Mouse (Mus musculus): Measurements from ENCODE around the gene Hspa4. TPM values are rescaled to one million over a fixed set of nuclear protein-coding genes. Genes with fewer than 3 reads are reported as not detected.

The Hspa4 gene
- polyA plus RNA-seq, 1 experiment from 2014 or later = 190 TPM

- DNase-seq (ENCODE audit: low read depth, low spot score) = no peak
- in situ Hi-C loops (cut with MboI; ENCODE audit: low pct_unique_long_range_greater_than_20kb) = no loop called here
- peak; percentile 75 for ATAC-seq
- no peaks in the 10 kb centered on the region for H3K27me3 ChIP-seq
- POLR2A ChIA-PET = interaction anchor here (0.7 to 1.5 kb wide), 3 partner anchors 8 to 44 kb away, joined by 3 read pairs; partner anchors contain the start of gene Zcchc10
- no peak for TF ChIP-seq CTCF (IDR thresholded peaks at IDR 0.05)
- CTCF ChIA-PET = interaction anchor here (1.0 to 2.3 kb wide), 3 partner anchors 8 to 17 kb away, joined by 3 to 5 read pairs (median 4); partner anchors contain the start of gene Zcchc10
These were observed 8.1 kb upstream of the Hspa4 start for GRCm38 (mm10) chr11:53308251-53308864.

DNA sequence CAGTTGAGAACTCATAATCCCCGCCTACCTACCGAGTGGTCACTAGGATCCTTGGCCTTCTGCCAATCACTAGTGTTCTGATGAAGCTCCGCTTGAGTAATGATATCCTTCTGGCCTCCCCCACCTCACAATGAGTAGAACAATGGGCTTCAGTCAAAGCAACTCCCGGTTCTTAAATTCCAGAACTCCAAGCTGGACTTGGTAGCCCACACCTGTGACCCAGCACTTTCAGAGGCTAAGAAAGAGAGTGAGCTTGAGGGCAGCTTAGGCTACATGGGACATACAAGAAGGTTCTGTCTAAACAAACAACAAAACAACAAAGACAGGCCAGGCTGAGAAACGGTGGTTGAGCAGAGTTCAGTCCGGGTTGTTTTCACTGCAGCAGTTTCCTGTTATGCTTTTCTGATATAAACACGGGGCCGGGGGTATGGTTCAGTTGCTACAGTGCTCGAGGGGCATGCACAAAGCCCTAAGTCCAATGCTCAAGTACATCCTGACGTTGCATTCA, 7.4 kb upstream of the Hspa4 start:
- POLR2A ChIA-PET = interaction anchor here (0.7 to 1.5 kb wide), 2 partner anchors 9 to 45 kb away, joined by 3 read pairs; no protein-coding TSS in a partner anchor
- in situ Hi-C loops (cut with MboI; ENCODE audit: low pct_unique_long_range_greater_than_20kb) = no loop called here
- no peaks in the 10 kb centered on the region for H3K27me3 ChIP-seq
- no peak for TF ChIP-seq CTCF (IDR thresholded peaks at IDR 0.05)
- no peak for ATAC-seq
- no peak for DNase-seq (ENCODE audit: low read depth, low spot score)
- CTCF ChIA-PET = interaction anchor here (1.0 to 2.3 kb wide), 3 partner anchors 9 to 17 kb away, joined by 3 to 5 read pairs (median 4); partner anchors contain the start of gene Zcchc10

DNA sequence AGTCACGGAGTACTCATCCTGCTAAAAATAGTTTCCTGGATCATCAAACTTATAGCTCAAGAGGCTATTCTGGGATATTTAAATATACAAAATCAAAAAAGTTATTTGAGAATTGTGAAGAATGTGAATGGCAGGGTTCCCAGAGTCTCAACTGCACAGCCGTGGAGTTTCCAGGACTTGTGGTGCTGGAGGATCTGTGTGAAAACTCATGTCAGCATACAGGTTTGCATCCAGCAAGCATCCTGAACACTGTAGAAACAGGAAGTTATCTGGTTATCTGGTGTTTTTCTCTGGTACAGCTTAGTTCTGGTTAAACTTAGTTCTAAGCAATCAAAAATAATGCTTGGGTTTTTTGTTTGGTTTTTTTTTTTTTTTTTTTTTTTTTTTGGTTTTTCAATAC, 6.7 kb upstream of the Hspa4 start:
- no peak for TF ChIP-seq CTCF (IDR thresholded peaks at IDR 0.05)
- ChIA-PET CTCF (interaction anchor here (1.3 to 2.3 kb wide), 2 partner anchors 10 to 18 kb away, joined by 4 to 5 read pairs; partner anchors contain the start of gene Zcchc10), POLR2A (interaction anchor here (0.7 kb wide), 1 partner anchor 117 kb away, joined by 3 read pairs; no protein-coding TSS in a partner anchor)
- DNase-seq (ENCODE audit: low read depth, low spot score) (no peak), ATAC-seq (no peak)
- no peaks in the 10 kb centered on the region for H3K27me3 ChIP-seq
- in situ Hi-C loops (cut with MboI; ENCODE audit: low pct_unique_long_range_greater_than_20kb) = no loop called here

DNA sequence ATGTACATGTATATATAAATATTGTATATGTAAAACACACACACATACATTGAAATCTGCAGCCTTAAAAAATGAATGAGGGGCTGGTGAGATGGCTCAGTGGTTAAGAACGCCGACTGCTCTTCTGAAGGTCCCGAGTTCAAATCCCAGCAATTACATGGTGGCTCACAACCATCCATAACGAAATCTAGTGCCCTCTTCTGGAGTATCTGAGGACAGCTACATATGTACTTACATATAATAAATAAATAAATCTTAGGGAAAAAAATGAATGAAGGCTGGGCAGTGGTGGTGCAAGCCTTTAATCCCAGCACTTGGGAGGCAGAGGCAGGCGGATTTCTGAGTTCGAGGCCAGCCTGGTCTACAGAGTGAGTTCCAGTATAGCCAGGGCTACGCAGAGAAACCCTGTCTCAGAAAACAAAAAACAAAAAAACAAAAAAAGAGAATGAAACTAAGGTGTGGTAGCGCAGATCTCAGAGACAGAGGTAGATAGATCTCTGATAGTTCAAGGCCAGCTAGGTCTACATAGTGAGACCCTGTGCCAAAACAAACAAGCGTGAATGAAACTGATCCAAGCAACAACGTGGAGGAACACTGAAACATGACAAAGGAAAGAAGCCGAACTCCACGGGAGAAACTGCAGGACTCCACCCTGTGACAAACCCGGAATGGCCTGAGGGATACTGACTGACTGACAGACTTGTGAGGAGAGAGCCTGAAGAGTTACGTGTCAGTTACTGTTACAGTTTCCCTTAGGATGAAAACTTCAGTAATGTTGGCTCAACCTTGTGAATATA, 4.0 kb upstream of the Hspa4 start:
- no peaks in the 10 kb centered on the region for H3K27me3 ChIP-seq
- in situ Hi-C loops (cut with MboI; ENCODE audit: low pct_unique_long_range_greater_than_20kb) = loop anchor here (5.0 kb wide), 1 partner anchor 48 kb away; the partner anchor contains the start of gene Aff4
- CTCF ChIA-PET = interaction anchor here (1.4 kb wide), 1 partner anchor 10 kb away, joined by 3 read pairs; no protein-coding TSS in a partner anchor
- DNase-seq (ENCODE audit: low read depth, low spot score) = no peak
- peak; percentile 29 for TF ChIP-seq CTCF (IDR thresholded peaks at IDR 0.05)
- no peak for ATAC-seq
- POLR2A ChIA-PET = no interaction called here

DNA sequence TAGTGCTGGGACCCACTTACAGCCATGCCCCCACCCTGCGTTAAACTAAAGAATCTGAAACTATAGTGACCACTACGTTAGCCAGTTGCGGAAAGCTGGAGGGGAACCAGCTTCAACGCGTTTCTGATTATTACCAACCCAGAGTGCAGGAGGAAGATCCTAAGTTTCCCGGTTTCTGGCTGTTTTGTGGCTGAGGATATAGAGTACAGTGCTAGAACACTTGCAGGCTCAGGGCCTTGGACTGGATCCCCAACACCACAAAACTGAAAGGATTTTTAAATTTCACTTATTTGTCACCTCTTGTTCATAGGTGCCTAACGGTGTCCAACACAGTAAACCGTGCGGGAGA, 884 bp upstream of the Hspa4 start:
- no peaks in the 10 kb centered on the region for H3K27me3 ChIP-seq
- ATAC-seq (no peak), DNase-seq (ENCODE audit: low read depth, low spot score) (no peak)
- ChIA-PET CTCF (interaction anchor here (1.0 to 1.4 kb wide), 2 partner anchors 13 to 53 kb away, joined by 3 to 4 read pairs; no protein-coding TSS in a partner anchor), POLR2A (interaction anchor here (0.8 to 1.6 kb wide), 2 partner anchors 24 to 59 kb away, joined by 3 to 4 read pairs; partner anchors contain the start of gene Zcchc10)
- no peak for TF ChIP-seq CTCF (IDR thresholded peaks at IDR 0.05)
- in situ Hi-C loops (cut with MboI; ENCODE audit: low pct_unique_long_range_greater_than_20kb) = loop anchor here (5.0 kb wide), 1 partner anchor 51 kb away; the partner anchor contains the start of gene Aff4

DNA sequence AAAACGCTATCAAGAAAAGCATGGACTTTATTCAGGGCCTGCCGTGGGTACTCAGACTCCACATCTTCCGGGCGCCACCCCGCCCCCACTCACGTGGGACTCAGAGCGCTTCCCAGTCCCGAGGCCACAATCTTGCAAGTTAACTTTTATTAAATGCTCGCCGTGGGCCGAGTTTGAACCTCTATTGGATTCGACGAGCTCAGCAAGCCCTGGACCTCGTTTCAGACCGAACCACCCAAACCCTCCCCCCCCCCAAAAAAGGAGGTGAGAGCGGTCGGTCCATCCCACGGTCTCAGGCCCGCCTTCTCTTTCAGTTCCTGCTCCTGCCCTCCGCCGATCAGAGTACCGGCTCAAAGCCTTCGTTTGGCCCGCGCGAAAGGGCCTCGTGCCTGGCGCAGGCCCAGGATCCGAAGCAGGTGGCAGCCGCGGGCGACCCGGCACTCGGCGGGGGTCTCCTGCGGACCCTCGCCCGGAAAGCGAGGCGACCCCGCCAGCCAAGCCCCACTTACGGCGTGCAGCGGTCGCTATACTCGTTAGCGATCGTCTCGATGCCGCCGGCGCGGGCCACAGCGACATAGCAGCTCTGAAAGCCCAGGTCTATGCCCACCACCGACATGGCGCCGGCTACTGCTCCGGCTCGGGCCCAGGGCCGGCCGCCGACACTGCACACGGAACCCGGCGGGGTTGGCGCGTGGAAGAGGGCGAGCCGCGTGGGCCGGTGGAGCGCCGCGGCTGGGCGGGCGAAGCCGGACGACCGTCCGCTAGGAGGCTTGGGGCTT, 517 bp downstream of the Hspa4 start:
- TF ChIP-seq CTCF (IDR thresholded peaks at IDR 0.05) = no peak
- CTCF ChIA-PET = no interaction called here
- POLR2A ChIA-PET = interaction anchor here (0.5 to 1.6 kb wide), 2 partner anchors 9 to 60 kb away, joined by 3 to 4 read pairs; no protein-coding TSS in a partner anchor
- H3K27me3 ChIP-seq = no peaks in the 10 kb centered on the region
- no peak for DNase-seq (ENCODE audit: low read depth, low spot score)
- ATAC-seq = peak; percentile 56
- in situ Hi-C loops (cut with MboI; ENCODE audit: low pct_unique_long_range_greater_than_20kb) = loop anchor here (5.0 kb wide), 1 partner anchor 53 kb away; the partner anchor contains the start of gene Aff4

- POLR2A ChIA-PET = interaction anchor here (0.6 to 1.0 kb wide), 4 partner anchors 11 to 57 kb away, joined by 3 to 4 read pairs (median 4); no protein-coding TSS in a partner anchor
- no peak for TF ChIP-seq CTCF (IDR thresholded peaks at IDR 0.05)
- ATAC-seq (no peak), DNase-seq (ENCODE audit: low read depth, low spot score) (no peak)
- CTCF ChIA-PET = interaction anchor here (1.1 to 1.3 kb wide), 2 partner anchors 10 to 32 kb away, joined by 3 read pairs; no protein-coding TSS in a partner anchor
- in situ Hi-C loops (cut with MboI; ENCODE audit: low pct_unique_long_range_greater_than_20kb) = no loop called here
- H3K27me3 ChIP-seq = no peaks in the 10 kb centered on the region
These were observed 2.1 kb downstream of the Hspa4 start for GRCm38 (mm10) chr11:53297947-53298860.

DNA sequence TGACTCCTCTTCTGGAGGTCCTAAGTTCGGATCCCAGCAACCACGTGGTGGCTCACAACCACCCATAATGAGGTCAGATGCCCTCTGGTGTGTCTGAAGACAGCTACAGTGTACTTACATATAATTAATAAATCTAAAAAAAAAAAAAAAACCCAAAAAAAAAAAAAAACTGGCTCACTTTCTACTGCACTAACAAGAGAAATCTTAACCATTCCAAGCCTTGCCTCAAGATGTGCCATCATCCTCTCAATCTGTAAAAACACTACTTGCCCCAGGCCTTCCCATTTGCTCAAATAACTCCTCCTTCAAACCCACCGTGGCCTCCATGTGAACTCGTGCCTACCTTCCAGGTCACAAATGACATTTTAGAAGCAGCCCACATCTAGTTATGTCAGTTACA, 3.4 kb downstream of the Hspa4 start:
- no peak for TF ChIP-seq CTCF (IDR thresholded peaks at IDR 0.05)
- H3K27me3 ChIP-seq = no peaks in the 10 kb centered on the region
- in situ Hi-C loops (cut with MboI; ENCODE audit: low pct_unique_long_range_greater_than_20kb) = no loop called here
- ATAC-seq (no peak), DNase-seq (ENCODE audit: low read depth, low spot score) (no peak)
- ChIA-PET CTCF (interaction anchor here (1.1 to 1.2 kb wide), 2 partner anchors 14 to 16 kb away, joined by 3 to 4 read pairs; no protein-coding TSS in a partner anchor), POLR2A (no interaction called here)

GRCm38 (mm10) chr11:53294441-53294840, 5.8 kb downstream of the Hspa4 start:
- in situ Hi-C loops (cut with MboI; ENCODE audit: low pct_unique_long_range_greater_than_20kb) = no loop called here
- no peak for DNase-seq (ENCODE audit: low read depth, low spot score)
- no peaks in the 10 kb centered on the region for H3K27me3 ChIP-seq
- no peak for ATAC-seq
- POLR2A ChIA-PET = interaction anchor here (0.9 kb wide), 1 partner anchor 11 kb away, joined by 3 read pairs; no protein-coding TSS in a partner anchor
- no peak for TF ChIP-seq CTCF (IDR thresholded peaks at IDR 0.05)
- CTCF ChIA-PET = no interaction called here

Data from Patski (cell line).